Mouse (Mus musculus) cortical plate, adult 2 months (tissue): ENCODE data around the gene Cnot3. TPM values are rescaled to one million over a fixed set of nuclear protein-coding genes. Genes with fewer than 3 reads are reported as not detected.
"Not testable (repeated sequence)": the region's sequence is repeated elsewhere in the genome, so short reads cannot be mapped to it uniquely, and the experiment has no call there.

Source experiments
- H3K27ac ChIP-seq: fragments of 200-500 bp; 2 replicates; pipeline ENCODE4 v1.5.1; 2012; ENCODE audit warnings: low read length, control low read depth, inconsistent platforms; ENCODE audit not compliant: insufficient read depth
- H3K4me1 ChIP-seq: fragments of 200-500 bp; 2 replicates; pipeline ENCODE4 v1.6.1; 2011; ENCODE audit warnings: low read length; ENCODE audit not compliant: control insufficient read depth, insufficient read depth
- H3K4me3 ChIP-seq: fragments of 200-500 bp; 2 replicates; pipeline ENCODE4 v1.5.1; 2011; ENCODE audit warnings: mild to moderate bottlenecking, low read length, control low read depth; ENCODE audit not compliant: insufficient read depth
- CTCF ChIP-seq: fragments of 200-500 bp; IDR thresholded peaks from 2 replicates; pipeline ENCODE4 v1.5.1; 2011; ENCODE audit warnings: mild to moderate bottlenecking, control low read depth, low read length; ENCODE audit not compliant: insufficient read depth; ENCODE audit errors: extremely low read depth
- POLR2A ChIP-seq: fragments of 200-500 bp; IDR thresholded peaks from 2 replicates; pipeline ENCODE4 v1.6.1; 2011; ENCODE audit warnings: mild to moderate bottlenecking, low read length, control low read depth; ENCODE audit not compliant: insufficient read depth; ENCODE audit errors: extremely low read depth
- polyA plus RNA-seq: library from polyadenylated mRNA; depleted of rRNA; stranded (reverse); fragments of >200 nt; gene quantifications from 2 replicates; pipeline ENCODE4 v1.2.3, GENCODE M21; 2012

Cnot3 gene
- polyA plus RNA-seq, 1 experiment: 44.6 TPM

GRCm38 (mm10) chr7:3694076-3694948 is 49.2 kb downstream of the Cnot3 start:
- Histone ChIP-seq H3K4me1 (no peaks in the 10 kb centered on the region), H3K4me3 (peak overlapping the region; percentile 53), H3K27ac (peak overlapping the region; percentile 7)
- no peak for TF ChIP-seq CTCF
- no peak for TF ChIP-seq POLR2A

DNA sequence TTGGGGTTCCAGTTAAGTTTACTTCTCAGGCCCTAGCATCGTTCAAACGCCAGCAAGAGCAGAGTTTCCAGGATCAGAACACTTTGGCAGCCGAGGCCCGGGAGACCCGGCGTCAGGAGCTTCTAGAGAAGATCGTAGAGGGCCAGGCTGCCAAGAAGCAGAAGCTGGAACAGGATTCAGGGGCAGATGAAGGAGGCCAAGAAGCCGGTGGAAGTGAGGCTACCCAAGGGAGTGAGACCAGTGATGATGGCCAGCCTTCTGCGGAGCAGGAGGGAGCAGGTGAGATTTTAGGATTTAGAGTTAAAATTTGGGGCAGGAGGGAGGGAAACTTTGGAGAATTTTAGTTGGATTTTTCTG is 49.9 kb downstream of the Cnot3 start:
- H3K4me1 ChIP-seq, H3K27ac ChIP-seq: not testable (repeated sequence)
- peak overlapping the region; percentile 53 for H3K4me3 ChIP-seq

DNA sequence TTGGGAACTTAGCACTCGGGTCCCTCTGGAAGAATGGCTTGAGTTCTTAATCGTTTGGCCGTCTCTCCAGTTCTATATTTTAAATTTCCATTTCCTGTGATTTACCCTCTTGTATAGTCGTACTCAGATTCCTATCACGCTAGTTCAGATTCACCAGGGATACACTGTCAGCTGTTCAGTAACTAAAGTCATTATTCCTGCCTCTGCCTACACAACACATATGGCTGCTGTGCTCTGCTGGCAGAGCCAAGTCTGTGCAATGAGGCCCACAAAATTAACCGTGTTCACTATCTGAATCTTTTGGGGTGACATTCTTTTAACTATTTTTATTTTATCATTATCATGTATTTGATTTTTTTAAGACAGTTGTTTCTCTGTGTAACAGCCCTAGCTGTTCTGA is 53.4 kb downstream of the Cnot3 start:
- no peak overlapping the region for H3K27ac ChIP-seq
- H3K4me3 ChIP-seq: no peak overlapping the region
- no peak for TF ChIP-seq CTCF
- TF ChIP-seq POLR2A: no peak
- no peaks in the 10 kb centered on the region for H3K4me1 ChIP-seq

DNA sequence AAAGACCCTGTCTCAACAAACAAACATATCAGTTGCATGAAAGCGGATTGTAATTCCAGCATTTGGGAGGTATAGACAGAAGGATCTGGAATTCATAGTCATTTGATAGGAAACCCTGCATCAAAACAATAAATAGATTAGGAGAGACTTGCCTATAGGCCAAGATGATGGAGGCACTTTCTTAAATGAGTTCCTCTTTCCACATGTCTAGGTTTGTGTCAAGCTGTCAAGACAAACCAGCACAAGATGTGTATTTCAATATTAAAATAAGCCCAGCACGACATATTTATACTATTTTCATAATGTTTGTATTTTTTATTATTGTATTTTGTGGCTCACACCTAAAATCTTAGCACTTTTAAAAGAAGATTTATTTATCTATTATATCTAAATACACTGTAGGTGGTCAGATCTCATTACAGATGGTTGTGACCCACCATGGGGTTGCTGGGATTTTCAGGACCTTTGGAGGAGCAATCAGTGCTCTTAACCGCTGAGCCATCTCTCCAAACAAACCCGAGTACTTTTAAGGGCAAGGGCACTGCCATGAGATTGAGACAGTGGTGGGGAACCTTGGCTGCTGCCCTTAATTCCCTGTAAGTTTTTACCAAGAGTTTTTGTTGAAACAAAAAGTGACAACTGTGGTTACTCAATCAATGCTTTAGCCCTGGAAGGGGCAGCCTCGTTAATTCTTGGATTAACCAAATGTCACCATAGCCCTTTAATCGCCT is 58.2 kb downstream of the Cnot3 start:
- Histone ChIP-seq H3K27ac (0 out of 2 replicates have a peak overlapping the region, but pooled peaks have one; percentile 10), H3K4me3 (peak overlapping the region; percentile 44; the same call in 1 of the 2 replicates), H3K4me1 (no peaks in the 10 kb centered on the region)
- TF ChIP-seq POLR2A (no peak), CTCF (no peak)

DNA sequence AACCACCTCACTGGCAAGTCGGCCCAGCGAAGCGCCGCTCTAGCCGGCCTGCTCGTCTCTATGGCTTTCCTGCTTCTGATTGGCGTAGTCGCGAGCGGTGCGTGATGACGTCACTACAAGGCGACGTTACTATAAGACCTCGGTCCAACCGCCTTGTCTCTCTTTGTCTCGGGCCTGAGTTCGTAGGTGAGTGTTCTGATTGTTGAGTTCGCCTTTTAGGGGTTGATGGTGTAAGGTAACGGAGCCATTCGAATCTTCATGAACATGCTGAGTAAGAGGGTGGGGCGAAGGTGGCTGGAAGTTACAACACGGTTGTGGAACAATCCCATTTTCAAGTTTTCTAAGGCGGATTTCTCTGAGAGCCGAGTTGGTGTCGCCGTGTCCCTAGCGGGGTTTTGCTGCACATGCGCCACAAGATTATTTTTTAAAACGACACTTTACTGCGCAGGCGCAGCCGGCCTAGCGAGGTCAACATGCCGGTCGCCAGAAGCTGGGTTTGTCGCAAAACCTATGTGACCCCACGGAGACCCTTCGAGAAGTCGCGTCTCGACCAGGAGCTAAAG is 58.9 kb downstream of the Cnot3 start, which contains the start of gene Rps9:
Rps9 (plus strand) TSS at position 115 of the 563 bp plus-strand sequence.
- Histone ChIP-seq H3K4me1 (no peaks in the 10 kb centered on the region), H3K4me3 (peak within 1 kb of the TSS; percentile 44), H3K27ac (peak within 1 kb of the TSS; percentile 36; the same call in 1 of the 2 replicates)
- TF ChIP-seq CTCF (no peak), POLR2A (peak; percentile 98)

DNA sequence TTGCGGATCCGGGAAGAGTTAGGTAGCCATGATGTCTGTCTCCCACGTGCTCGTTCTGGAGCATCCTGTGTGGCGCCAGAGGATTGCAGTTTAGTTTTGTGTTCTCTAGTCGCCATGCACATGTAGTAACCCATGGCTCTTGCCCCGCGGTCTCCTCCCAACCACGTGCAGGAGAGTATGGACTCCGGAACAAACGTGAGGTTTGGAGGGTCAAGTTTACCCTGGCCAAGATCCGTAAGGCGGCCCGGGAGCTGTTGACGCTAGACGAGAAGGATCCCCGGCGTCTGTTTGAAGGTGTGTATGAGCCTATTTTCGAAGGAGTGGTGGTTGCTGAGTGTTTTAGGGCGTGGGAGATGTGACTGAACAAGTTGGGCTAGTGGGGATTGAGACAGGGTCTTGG is 59.4 kb downstream of the Cnot3 start:
- Histone ChIP-seq H3K4me1 (no peaks in the 10 kb centered on the region), H3K4me3 (peak overlapping the region; percentile 44), H3K27ac (no peak overlapping the region)
- no peak for TF ChIP-seq CTCF
- no peak for TF ChIP-seq POLR2A

- H3K4me3 ChIP-seq, H3K27ac ChIP-seq, H3K4me1 ChIP-seq: not testable (repeated sequence)
Measured at GRCm38 (mm10) chr7:3705461-3705860, 60.4 kb downstream of the Cnot3 start.

- Histone ChIP-seq H3K4me3 (no peak overlapping the region), H3K4me1 (no peaks in the 10 kb centered on the region), H3K27ac (no peak overlapping the region)
- TF ChIP-seq CTCF (no peak), POLR2A (no peak)
Measured at GRCm38 (mm10) chr7:3705911-3706310, 60.8 kb downstream of the Cnot3 start.

DNA sequence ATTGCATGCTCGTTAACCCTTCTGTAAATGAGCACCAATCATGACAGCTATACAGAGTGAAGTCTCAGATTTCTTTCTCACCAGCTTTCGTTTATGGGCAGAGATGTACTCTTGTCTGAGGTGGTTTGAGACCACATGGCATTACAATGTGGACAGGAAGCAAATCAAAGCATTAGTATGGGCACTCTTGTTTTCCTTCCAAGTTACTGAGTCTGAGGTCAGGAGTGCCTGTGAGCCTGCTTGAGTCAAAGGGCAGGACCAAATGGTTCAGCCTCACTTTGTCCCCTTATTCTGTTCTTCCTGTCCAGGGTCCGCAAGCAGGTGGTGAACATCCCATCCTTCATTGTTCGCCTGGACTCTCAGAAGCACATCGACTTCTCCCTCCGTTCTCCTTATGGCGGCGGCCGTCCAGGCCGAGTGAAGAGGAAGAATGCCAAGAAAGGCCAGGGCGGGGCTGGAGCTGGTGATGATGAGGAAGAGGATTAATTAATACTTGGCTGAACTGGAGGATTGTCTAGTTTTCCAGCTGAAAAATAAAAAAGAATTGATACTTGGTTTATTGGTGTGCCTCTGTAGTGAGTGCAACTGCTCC is 61.4 kb downstream of the Cnot3 start:
- TF ChIP-seq CTCF: no peak
- TF ChIP-seq POLR2A: no peak
- no peak overlapping the region for H3K4me3 ChIP-seq
- no peaks in the 10 kb centered on the region for H3K4me1 ChIP-seq
- H3K27ac ChIP-seq: no peak overlapping the region

DNA sequence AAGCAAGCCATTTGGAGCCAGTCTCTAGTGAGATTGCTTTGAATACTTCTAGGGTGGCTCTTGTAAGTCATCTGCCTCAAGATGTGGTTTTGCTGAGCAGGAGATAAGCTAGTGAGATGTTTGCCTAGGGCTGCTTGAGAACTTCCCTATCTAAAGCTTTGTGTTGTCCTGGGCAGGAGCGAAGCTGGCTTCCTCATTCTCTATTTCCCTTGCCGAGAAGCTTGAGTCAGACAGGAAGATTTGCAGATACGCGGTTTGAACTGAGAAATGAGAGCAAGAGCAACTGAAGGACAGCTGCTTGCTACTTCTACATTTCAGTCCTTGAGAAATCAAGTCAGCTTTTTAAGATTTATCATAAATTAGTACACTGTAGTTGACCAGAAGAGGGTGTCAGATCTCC is 62.0 kb downstream of the Cnot3 start:
- TF ChIP-seq CTCF: no peak
- TF ChIP-seq POLR2A: no peak
- H3K4me1 ChIP-seq: no peaks in the 10 kb centered on the region
- no peak overlapping the region for H3K4me3 ChIP-seq
- H3K27ac ChIP-seq: no peak overlapping the region
